Mouse (Mus musculus): ENCODE data around the gene H2-Eb1.

The H2-Eb1 gene

DNA sequence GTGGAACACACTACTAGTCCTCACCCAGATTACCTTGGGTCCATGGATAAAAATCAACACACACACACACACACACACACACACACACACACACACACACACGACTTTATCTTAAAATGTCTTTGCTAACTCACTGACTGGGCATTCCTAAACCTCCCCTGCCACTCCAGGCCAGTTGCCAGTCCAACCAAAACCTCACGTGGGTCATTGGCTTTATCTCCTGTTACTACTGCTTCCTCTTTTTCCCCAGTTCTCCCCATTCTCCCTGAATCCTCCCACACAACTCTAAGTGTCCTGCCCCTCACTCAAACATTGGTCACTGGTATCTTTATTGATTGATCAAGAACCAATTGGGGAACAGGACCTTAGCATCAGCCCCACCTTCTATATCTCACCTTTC is 11.6 kb downstream of the H2-Eb1 start:
- peak; percentile 82 for DNase-seq

GRCm38 (mm10) chr17:34325436-34325835 is 19.8 kb downstream of the H2-Eb1 start, which contains the start of gene H2-Eb2:
Gene H2-Eb2 (plus strand): TSS chr17:34325665.
- peak; percentile 74 for DNase-seq

GRCm38 (mm10) chr17:34326373-34326772 is 20.7 kb downstream of the H2-Eb1 start:
- DNase-seq = peak; percentile 42

DNA sequence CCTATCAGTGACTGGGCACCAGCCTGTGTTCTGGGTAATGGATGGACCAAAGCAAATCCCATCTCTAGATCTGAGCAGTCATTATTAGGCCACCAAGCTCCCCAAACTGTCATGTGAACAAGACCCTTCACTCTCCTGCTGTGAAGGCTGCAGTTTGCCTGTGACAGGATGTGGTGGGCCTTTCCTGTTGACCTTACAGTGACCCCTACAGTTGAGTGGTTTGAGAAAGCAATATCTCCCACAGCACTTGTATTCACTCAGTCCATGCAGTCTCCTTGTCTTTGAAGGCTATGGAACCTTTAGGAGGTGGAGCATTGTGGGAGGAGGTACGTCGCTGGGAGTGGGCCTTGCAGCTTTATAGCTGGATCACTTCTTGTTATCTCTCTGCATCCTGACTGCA is 24.1 kb downstream of the H2-Eb1 start:
- peak; percentile 31 for DNase-seq

GRCm38 (mm10) chr17:34331200-34331599 is 25.5 kb downstream of the H2-Eb1 start:
- peak; percentile 78 for DNase-seq

DNA sequence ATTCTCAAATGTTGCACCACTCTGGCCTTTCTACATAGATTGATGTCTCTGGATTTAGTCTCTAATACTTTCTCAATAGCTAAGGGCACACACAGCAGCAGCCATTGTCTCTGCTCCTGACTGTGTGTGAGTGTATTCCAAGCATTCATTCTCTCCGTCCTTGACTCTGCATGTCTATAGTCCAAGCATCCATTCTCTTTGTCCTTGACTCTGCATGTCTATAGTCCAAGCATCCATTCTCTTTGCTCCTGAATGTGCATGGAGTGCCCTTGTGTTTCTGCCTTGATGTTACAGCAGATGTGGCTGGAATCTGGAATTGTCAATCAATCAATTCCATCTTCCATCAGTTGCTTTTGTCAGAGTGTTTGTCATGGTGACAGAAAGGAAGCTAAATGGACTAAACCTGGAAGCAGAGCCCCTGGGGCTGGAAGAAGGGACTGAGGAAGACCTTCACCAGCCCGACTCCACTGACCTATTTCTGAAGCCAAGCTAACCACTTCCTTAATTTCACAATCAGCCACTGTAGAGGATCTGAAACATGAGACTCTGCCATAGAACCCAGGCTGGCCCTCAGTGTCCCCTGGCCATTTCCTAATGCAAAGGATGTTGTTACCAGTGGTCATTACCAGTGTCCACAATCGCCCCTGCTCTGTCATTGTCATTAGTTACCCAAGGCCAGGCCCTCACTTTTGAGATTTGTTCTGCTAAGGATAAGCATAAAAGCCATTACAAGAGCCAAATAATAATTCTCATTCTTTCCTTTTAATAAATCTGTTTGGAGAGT is 35.1 kb downstream of the H2-Eb1 start:
- peak; percentile 93 for DNase-seq

DNA sequence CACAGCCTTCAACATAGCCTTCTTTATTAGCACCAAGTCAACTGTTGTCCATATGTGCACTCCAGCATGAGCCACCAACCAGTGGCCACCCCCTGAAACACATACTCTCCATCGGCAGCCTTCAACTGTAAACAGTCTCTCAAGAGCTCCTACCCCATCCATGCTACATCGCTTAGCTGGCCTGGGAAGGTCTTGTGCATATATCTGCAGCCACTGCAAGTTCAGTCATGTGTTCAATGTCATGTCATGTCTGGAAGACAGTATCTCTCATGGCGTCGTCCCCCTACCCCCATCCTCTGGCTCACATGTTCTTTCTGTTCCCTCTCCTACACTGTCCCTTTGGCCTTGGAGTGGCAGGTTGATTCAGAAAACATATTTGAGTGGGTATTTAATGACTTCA is 39.2 kb downstream of the H2-Eb1 start:
- DNase-seq = peak; percentile 63

- peak; percentile 54 for DNase-seq
These were observed 39.8 kb downstream of the H2-Eb1 start for GRCm38 (mm10) chr17:34345486-34345885.

DNA sequence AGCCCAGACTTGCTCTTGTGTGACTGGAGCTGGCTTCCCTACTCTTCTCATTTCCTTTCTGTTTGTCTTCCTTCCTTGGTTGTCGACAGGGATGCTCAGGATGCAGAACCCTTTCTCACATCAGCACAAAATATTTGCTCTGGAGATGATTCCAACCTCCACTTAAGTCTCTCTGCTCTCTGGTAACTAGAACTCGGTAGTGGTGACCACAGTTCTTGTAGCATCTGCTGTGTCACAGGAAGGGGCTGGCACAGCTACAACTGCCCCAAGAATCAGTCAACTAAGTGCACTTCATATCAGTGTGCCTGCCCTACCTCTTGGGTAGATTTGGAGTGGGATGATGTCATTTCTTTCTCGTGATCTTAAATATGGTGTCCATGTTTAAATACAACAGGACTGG is 40.4 kb downstream of the H2-Eb1 start:
- peak; percentile 74 for DNase-seq

DNA sequence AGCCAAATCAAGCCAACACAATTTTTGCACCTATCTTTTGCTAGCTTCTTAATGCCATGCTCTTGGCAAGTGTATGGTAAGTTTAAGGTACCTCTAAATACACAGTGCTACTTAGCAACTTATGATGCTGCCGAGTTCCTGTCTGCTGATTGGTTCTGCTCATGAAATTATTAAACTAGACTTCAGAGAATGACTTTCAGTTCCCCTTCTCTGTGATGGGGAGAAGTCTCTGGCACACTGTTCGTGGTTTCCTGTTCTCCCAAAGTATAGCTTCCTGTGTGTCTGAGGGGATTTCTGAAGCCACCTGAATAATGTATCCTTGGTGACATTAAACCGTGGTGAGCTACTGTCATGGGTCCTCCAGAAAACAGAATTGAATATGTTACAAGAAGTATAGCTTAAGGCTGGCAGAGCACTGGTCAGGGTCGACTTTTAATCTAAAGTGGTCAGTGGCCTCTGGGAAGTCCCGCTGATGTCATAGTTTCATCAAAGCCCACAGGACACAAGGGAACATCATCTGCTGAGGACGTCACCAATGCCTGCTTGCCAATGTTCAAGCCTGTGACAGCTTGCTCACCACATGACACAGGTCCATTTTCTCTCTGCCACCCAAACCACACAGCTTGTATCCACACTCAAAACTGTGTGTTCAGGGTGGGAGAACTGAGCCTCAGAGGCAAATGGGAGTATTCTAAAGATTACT is 42.1 kb downstream of the H2-Eb1 start:
- peak; percentile 97 for DNase-seq

DNA sequence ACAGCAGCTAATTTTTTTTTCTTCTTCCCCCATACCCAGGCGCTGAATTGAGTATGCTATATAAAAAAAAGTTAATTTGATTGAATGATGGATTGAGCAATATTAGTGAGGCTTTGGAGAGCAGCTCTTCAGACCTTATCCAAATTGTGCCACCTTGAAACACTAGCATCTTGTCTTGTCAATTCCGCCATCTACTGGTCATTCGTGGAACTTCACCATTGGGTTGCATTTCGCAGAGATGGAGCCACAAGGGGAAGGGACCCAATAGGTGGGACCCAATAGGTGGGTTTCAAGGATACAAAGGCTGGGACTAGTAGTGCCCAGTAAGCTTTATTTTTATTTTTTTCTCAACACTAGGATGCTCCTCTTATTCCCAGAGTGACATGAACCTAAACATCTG is 43.8 kb downstream of the H2-Eb1 start:
- peak; percentile 93 for DNase-seq

- DNase-seq = no peak
These were observed 48.9 kb downstream of the H2-Eb1 start, which contains the start of gene Btnl2 for GRCm38 (mm10) chr17:34354539-34354938. Gene Btnl2 (plus strand): TSS chr17:34354822.

- DNase-seq = peak; percentile 93
These were observed 49.3 kb downstream of the H2-Eb1 start for GRCm38 (mm10) chr17:34354940-34355339.

- DNase-seq = peak; percentile 88
These were observed 57.4 kb downstream of the H2-Eb1 start for GRCm38 (mm10) chr17:34362954-34363546.

GRCm38 (mm10) chr17:34363676-34364310 is 58.1 kb downstream of the H2-Eb1 start:
- peak; percentile 86 for DNase-seq

DNA sequence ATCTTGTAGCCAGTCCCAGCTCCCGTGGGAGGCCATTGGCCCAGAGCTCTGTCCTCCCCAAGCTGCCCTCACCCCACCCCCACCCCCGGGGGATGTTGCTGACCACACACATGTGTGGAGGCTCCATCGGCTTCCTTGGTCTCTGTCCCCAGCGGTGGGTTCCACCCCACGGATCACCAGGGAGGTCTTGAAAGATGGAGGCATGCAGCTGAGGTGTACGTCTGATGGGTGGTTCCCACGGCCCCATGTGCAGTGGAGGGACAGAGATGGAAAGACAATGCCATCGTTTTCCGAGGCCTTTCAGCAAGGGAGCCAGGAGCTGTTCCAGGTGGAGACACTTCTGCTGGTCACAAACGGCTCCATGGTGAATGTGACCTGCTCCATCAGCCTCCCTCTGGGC is 59.4 kb downstream of the H2-Eb1 start:
- peak; percentile 93 for DNase-seq

All from heart, adult 11 months (tissue).